Mouse (Mus musculus) telencephalon, adult 2 months (tissue): ENCODE results near the gene Aph1b.

ENCODE experiments used
- DNase-seq: peaks from one replicate; pipeline ENCODE4 v3.0.0-alpha.2; 2011; ENCODE audit warnings: low read depth, low spot score

The Aph1b gene

DNA sequence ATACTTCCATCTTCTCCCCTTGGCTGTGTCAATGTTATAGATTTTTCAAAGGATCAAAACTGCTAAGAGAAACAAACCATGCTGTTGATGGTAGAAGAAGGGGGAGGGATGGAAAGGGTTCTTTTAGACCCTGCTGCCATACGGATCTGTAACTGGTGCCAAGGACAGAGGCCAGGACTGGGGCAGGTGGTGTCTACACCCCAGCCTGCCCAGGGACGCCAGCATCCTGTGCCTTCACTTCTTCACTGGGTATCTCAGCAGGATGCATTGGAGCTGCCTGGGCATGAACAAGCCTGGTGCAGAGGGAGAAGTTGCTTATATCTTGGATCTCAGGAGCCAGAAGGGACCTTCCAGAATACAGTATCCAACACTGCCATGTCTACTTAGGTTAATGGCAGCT lies 50.8 kb downstream of the Aph1b start:
- no peak for DNase-seq

DNA sequence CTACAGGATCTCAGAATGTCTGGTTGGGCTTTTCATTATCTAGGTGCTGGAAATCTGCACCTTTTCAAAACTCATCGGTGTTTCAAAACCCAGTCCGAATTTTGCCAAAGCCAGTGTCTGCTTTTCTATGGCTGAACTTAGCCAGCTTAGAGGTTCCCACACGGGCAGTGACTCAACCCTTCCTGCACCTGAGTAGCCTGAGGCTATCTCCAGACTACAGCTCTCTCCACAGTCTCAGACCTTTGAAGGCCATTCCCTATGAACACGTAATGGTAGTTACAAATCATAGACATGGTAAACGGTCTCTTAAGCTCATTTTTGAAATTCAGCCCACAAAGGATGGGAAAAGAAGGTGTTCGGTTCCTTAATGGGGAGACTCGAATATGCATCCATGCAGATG lies 55.8 kb downstream of the Aph1b start:
- DNase-seq, result no peak

DNA sequence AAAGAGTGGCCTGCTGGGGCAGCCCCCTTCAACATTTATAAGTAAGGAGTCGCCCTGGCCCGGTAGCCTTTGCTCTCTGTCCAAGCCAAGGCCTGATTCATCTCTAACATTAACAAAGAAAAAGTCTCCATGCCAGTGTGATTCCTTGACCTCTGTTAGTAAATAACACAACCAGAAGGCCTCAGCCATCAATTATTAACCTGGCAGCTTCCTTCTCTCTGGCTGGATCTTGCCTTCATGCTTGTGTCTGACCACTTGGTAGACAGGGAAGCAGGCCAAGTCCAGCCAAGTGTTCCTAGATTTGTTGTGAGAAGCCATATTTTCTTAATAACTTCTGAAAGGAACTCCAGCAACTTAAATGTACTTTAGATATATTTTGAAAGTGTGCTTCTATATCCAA lies 58.7 kb downstream of the Aph1b start:
- no peak for DNase-seq

DNA sequence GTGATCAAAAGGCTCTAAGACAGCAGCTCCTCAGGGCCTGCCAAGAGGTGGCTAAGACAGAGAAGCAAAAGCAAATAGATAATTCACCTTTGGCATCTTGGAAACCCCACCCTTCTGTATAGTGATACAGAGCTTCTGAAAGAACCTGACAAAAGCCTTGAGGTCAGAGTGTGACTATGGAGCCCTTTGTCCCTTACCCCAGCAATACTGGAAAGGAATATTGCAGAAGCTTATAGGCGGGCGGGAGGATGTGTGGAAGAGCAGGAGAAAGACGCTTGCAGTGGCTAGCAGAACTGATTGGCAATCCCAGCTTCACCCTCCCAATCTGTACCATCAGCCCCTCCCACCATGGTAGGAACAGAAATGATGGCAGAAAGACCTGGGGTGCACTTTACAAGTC lies 59.3 kb downstream of the Aph1b start:
- DNase-seq, result no peak

DNA sequence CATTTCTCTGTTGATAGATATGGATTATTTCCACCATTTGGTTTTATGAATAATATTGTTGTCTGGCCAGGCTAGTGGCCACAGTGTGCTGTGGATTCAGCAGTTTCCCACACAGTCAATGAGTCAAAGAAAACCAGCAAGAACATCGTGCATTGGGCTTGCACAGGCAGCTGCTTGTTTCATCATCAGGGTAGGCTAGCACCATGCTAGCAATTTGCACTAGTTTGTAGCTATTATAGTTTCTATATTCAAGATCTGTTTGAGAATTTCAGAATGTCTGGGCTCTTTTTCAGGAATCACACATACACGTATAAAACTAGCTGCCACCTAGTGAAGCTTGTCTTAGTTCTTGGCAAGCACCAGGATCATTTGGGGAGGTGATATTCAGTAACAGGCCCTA lies 60.2 kb downstream of the Aph1b start:
- peak; percentile 62 for DNase-seq

DNA sequence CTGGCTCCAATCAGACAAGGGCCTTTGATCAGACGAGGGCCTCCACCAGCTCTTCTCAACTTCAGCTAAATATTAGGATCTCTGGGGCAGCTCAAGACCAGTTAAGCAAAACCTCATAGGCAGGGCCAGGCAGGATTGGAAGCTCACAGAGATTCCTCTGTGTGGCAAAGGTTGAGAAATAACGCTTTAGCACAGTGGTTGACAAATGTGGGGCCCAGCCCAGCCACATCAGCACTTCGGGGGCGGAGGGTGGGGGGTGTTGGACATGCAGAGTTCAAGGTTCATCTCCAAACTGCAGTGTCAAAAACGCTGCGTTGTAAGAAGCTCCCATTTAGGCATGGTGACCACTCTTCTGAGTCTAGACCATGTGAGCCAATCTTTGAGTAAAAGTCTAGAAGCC lies 60.7 kb downstream of the Aph1b start:
- no peak for DNase-seq

DNA sequence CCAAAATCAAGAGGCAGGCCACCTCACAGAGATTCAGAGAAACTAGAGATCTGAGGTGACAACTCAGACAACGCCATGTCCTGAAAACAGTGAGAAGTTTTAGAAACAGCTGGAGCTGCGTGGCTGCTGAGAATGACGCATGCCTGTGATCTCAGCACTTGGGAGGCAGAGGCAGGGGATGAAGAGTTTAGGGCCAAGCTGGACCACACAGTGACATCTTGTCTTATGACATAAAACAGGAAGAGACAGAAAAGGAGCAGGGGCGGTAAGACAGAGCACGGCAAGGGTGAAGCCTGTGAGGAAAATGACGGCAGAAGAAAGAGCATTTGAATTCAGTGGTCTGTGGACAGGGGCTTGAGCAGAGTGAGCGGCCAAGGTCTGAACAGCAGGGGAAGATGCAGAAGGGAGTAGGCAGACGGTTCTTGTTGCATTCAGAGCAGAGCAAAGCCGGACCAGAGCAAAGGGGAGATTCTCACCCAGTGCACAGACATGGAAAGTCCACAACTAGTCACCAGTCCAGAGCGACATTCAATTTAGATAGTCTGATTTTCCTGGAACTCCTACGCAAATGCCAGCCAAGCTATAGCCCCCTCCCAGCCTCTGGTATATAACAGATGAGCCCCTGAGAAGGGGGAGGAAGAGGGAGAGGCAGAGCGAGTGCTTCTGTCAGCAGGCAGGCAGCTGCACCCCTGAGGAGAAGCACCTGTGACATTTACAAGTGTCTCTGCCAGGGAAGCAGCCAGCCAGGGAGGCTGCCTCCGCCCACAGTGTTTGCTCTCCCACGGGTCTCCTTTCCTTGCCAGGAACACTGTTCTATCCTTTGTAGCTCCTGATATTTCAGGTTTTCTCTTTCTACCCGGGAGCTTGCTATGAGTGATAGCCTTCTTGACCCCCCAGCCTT lies 62.2 kb downstream of the Aph1b start:
- peak; percentile 70 for DNase-seq

DNA sequence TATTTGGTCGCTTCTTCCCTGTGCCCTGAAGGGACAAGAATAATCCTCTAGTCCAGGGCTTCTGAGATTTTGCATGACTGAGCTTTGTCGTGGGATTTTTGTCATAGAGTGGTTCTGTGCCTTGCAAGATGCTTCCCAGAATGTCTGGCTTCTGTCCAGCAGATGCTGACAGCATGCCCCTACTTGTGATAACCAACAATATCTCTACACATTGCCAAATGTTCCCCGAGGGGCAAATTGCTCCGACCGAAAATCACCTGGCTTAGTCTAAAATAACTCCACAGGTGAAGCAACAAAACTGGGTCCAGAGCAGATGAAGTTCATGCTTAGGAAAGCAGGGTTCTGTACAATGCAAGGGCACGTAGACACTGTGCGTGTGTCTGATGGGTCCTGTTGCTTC lies 64.0 kb downstream of the Aph1b start:
- DNase-seq, result no peak

DNA sequence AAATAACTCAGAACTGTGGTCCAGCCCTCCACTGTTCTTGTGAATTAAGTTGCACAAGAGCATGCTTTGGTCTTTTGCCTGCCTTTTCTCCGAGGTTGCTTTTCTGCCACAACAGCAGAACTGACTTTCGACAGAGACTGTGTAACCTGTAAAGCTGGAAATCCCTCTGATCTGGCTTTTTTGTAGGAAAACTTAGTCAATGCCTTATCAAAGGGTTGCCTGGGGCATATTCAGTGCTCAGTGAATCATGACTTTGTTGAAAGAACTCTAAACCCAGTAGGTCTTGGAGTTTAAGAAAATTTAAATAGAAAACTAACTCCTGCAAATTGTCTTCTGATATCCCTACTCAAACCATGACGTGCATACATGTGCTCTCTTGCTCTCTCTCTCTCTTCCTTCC lies 64.7 kb downstream of the Aph1b start:
- no peak for DNase-seq

DNA sequence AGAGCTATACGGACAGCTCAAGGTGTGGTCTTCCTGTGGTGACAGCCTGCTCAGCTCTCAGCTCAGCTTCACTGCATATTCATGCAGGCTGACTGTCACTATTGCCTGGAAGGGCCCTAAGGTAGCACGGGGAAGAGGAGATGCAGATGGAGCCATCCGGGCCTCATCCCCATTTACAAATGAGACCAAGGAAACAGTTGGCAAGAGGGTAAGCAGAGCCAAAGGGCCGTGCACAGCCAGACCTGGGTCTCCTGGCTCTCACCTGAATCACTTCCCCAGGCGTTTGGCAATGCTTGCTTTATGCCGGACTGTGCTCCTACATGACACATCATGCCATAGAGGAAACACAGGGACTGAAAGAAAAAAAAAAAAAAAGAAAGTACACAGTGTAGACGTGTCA lies 68.0 kb downstream of the Aph1b start:
- no peak for DNase-seq

DNA sequence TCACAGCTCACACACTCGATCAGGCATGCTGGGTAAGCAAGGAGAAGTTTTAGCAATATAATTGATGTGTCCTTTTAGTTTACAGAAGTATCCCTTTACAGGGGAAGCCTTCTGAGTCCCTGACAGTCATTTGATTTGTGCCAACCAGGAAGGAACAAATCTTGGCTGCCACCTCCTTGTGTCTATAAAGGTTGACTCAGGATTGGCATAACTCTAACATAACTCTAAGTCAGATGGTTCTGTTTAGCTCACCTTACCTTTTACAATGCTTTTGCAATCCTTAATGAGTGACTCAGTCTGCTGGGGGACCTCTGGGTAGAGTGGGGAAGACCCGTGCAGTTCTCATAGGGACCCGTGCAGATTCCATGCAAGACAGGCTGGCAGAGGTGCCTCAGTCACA lies 69.7 kb downstream of the Aph1b start:
- DNase-seq, result no peak
